Mouse (Mus musculus) thymus, adult 2 months (tissue): ENCODE measurements at regions not wholly inside any gene's neighbourhood (a gene's known extent, or its start where the extent isn't known, plus 50 kb on each side); places are given as distances from the start of the nearest gene placed in this dataset.

Experiments
- CTCF ChIP-seq: fragments of 200-500 bp; IDR thresholded peaks from 2 replicates; pipeline ENCODE4 v1.5.1; 2012; ENCODE audit warnings: mild to moderate bottlenecking, control low read depth, low read length, moderate library complexity, borderline replicate concordance; ENCODE audit not compliant: control insufficient read depth, poor library complexity, insufficient read depth; ENCODE audit errors: extremely low read depth
- POLR2A ChIP-seq: fragments of 200-500 bp; IDR thresholded peaks from 2 replicates; pipeline ENCODE4 v1.6.1; 2012; ENCODE audit warnings: mild to moderate bottlenecking, low read length, control low read depth, moderate library complexity; ENCODE audit not compliant: control insufficient read depth, poor library complexity, insufficient read depth; ENCODE audit errors: extremely low read depth

DNA sequence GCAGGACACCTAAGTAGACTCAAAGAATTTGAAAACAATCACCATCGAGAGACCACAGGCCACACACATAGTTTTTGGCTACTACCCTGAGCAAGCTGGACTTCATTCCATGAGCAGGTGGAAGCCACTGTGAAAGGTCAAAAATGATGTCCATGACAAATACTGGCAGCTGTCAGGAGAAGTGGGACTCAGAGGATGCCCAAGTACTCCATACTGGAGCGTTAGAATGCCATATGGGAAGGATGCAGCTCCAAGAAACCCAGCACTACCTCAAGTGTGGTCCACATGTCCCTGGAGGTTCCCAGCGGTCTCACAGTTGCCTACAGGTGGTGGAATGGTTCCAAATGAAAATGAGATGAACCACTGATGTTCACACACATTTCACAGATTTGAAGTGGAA is 329.2 kb downstream of the Mycn start:
- TF ChIP-seq CTCF (no peak), POLR2A (no peak)
